Mouse (Mus musculus) ES-Bruce4 (cell line): ENCODE results near the gene Ppard. TPM values are rescaled to one million over a fixed set of nuclear protein-coding genes. Genes with fewer than 3 reads are reported as not detected.

Experiments used
- H3K27ac ChIP-seq: 2 replicates; pipeline ENCODE4 v1.5.1; 2012; ENCODE audit warnings: low read length, inconsistent platforms; ENCODE audit not compliant: insufficient read depth
- H3K27me3 ChIP-seq: 2 replicates; pipeline ENCODE4 v1.6.1; 2012; ENCODE audit warnings: mild to moderate bottlenecking, low read length, inconsistent platforms; ENCODE audit not compliant: control insufficient read depth, poor library complexity, insufficient read depth, severe bottlenecking
- H3K36me3 ChIP-seq: 2 replicates; pipeline ENCODE4 v1.6.1; 2012; ENCODE audit warnings: inconsistent platforms, mild to moderate bottlenecking, low read length, moderate library complexity; ENCODE audit not compliant: control insufficient read depth, poor library complexity, insufficient read depth, severe bottlenecking
- H3K4me1 ChIP-seq: one replicate; pipeline ENCODE4 v1.8.1; 2011; ENCODE audit warnings: low read length; ENCODE audit not compliant: control insufficient read depth, insufficient read depth
- H3K4me3 ChIP-seq: 2 replicates; pipeline ENCODE4 v1.5.1; 2011; ENCODE audit warnings: low read depth, mild to moderate bottlenecking, low read length
- H3K9ac ChIP-seq: 2 replicates; pipeline ENCODE4 v1.6.1; 2012; ENCODE audit warnings: low read depth, mild to moderate bottlenecking, inconsistent platforms; ENCODE audit not compliant: poor library complexity, severe bottlenecking
- H3K9me3 ChIP-seq: replicated peaks from 2 replicates; pipeline ENCODE4 v1.6.1; 2012; ENCODE audit warnings: mild to moderate bottlenecking, low read length, inconsistent platforms; ENCODE audit not compliant: control insufficient read depth, poor library complexity, insufficient read depth, severe bottlenecking
- CTCF ChIP-seq: IDR thresholded peaks from one replicate; pipeline ENCODE4 v1.8.1; 2011; ENCODE audit warnings: low read depth, low read length
- EP300 ChIP-seq: IDR thresholded peaks from 2 replicates; pipeline ENCODE4 v1.6.1; 2011; ENCODE audit warnings: low read depth, low read length; ENCODE audit not compliant: insufficient read depth
- POLR2A ChIP-seq: IDR thresholded peaks from one replicate; pipeline ENCODE4 v1.8.1; 2011; ENCODE audit warnings: low read length; ENCODE audit not compliant: insufficient read depth
- polyA plus RNA-seq: library from polyadenylated mRNA; stranded (reverse); fragments of >200 nt; gene quantifications from 2 replicates; pipeline ENCODE4 v1.2.4, GENCODE M21; 2011; ENCODE audit warnings: low read depth; ENCODE audit not compliant: missing spikeins, insufficient read depth, insufficient read length

The Ppard gene
- polyA plus RNA-seq, 1 experiment = 24.0 TPM

DNA sequence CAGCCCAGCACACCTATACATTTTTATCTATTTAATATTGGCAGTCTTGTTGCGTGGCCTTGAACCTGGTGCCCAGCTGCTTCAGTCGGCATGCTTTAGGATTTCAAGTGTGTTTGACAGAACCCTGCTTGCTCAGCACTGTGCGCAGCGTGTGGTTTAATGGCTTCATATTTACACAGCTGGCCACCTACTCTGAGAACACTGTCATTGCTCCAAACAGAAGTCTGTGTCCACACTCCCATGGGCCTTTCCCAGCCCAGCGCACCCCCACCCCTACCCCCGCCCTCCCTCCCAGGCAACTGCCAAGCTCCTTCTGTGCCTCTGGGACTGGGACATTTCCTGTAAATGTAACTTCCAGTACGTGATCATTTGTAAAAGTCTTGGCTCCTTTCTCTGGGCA lies 20.7 kb downstream of the Ppard start:
- H3K9ac ChIP-seq = no peak overlapping the region
- H3K27ac ChIP-seq = no peak overlapping the region
- no peaks in the 10 kb centered on the region for H3K27me3 ChIP-seq
- no peaks in the 10 kb centered on the region for H3K36me3 ChIP-seq
- TF ChIP-seq POLR2A = no peak
- TF ChIP-seq CTCF = no peak
- no peak for TF ChIP-seq EP300
- no peak overlapping the region for H3K4me3 ChIP-seq
- peaks cover 4% of the 10 kb centered on the region for H3K4me1 ChIP-seq
- H3K9me3 ChIP-seq = no peaks in the 10 kb centered on the region

DNA sequence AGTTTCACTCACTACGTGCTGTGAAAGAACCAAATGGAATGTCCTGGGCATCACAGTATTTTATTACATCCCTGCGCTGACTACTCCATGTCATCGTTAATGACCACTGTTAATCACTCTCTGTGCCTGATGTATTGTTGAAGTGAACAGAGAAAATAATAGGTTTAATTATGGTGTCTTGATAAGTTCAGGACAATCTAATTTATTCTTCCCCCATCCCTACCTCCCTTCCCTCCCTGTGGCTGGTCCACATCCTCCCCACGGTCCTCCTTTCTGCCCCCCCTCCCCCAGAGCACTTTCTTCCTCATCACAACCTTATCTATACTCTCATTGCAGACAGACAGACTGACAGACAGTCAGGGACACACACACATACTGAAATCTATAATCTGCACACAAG lies 22.3 kb downstream of the Ppard start:
- Histone ChIP-seq H3K9ac (no peak overlapping the region), H3K4me1 (peaks cover 4% of the 10 kb centered on the region), H3K9me3 (no peaks in the 10 kb centered on the region), H3K36me3 (no peaks in the 10 kb centered on the region), H3K27me3 (no peaks in the 10 kb centered on the region), H3K4me3 (no peak overlapping the region), H3K27ac (no peak overlapping the region)
- no peak for TF ChIP-seq POLR2A
- no peak for TF ChIP-seq CTCF
- TF ChIP-seq EP300 = no peak

DNA sequence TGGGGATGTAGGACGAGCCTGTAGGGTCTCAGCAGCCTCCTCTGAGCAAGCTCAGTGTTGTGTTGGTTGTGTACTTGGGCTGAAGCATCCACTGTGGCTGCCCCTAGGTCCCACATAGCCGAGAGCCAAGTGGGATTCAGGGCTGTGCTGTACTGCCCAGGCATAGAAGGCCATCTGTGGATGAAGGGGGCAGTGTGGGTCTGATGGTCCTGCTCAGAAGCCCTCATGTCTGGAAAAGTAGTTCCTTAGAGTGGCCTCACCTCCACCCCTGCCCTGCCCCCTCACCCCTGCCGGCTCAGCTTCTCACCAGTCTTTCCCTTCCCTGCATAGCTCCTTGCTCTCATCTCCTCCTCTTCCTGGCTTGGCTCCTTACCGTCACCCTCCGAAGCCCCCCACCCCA lies 23.2 kb downstream of the Ppard start:
- Histone ChIP-seq H3K4me1 (peaks cover 4% of the 10 kb centered on the region), H3K36me3 (no peaks in the 10 kb centered on the region), H3K27ac (no peak overlapping the region), H3K27me3 (no peaks in the 10 kb centered on the region), H3K9ac (no peak overlapping the region), H3K4me3 (no peak overlapping the region), H3K9me3 (no peaks in the 10 kb centered on the region)
- TF ChIP-seq POLR2A (no peak), CTCF (no peak), EP300 (no peak)

DNA sequence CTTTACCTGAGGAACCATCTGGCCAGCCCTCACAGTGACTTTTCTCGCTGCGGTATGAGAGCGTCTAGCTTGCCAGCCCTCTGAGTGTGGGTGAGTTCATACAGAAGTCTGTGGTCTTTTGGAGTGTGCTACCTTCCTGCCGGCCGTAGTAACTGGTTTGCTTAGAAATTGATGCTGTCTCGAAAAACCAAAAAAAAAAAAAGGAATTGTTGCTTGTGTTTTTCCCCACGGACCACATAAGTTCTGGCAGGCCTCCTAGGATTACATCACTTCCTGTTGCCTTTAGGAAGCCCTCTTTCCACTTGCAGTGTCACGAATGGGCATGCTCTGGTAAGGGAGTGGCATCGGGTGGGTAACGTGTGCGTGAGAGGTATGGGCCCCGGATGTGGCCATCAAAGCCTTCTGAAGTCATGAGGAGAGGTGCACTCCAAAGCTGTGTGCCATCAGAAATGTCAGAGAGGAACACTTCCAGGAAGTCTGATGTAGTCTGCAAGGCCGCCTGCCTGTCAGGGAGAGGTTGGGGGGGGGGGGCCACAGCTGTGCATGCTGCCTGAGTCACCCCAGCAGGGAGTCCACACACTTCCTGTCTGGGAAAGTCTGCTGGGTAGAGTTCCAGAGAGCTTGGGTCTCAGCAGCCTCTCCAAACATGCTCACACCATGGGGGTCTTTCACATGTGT lies 24.3 kb downstream of the Ppard start:
- Histone ChIP-seq H3K36me3 (no peaks in the 10 kb centered on the region), H3K4me3 (no peak overlapping the region), H3K4me1 (peaks cover 4% of the 10 kb centered on the region), H3K9me3 (no peaks in the 10 kb centered on the region), H3K9ac (no peak overlapping the region), H3K27ac (no peak overlapping the region), H3K27me3 (no peaks in the 10 kb centered on the region)
- no peak for TF ChIP-seq POLR2A
- no peak for TF ChIP-seq EP300
- no peak for TF ChIP-seq CTCF

DNA sequence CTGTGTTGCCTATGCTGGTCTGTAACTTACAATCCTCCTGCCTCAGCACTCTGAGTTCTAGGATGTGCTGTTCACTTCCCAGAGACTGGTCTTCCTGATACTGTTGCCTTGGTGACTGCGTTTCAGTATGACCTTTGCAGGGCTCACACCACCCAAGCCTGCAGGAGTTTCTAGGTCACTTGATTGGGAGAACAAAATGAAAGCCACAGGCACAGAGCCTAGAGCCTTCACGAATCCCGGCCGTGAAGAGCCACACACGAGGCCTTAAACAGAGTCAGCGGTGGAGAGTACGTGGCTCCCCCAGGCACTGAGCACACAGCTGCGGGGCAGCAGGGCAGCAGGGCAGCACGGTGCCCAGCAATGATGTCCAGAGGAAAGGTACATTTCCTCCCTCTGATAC lies 25.8 kb downstream of the Ppard start:
- H3K9ac ChIP-seq = no peak overlapping the region
- H3K27me3 ChIP-seq = no peaks in the 10 kb centered on the region
- peaks cover 5% of the 10 kb centered on the region for H3K4me1 ChIP-seq
- no peak overlapping the region for H3K4me3 ChIP-seq
- TF ChIP-seq CTCF = no peak
- TF ChIP-seq POLR2A = no peak
- TF ChIP-seq EP300 = no peak
- H3K27ac ChIP-seq = no peak overlapping the region
- no peaks in the 10 kb centered on the region for H3K36me3 ChIP-seq
- no peaks in the 10 kb centered on the region for H3K9me3 ChIP-seq

DNA sequence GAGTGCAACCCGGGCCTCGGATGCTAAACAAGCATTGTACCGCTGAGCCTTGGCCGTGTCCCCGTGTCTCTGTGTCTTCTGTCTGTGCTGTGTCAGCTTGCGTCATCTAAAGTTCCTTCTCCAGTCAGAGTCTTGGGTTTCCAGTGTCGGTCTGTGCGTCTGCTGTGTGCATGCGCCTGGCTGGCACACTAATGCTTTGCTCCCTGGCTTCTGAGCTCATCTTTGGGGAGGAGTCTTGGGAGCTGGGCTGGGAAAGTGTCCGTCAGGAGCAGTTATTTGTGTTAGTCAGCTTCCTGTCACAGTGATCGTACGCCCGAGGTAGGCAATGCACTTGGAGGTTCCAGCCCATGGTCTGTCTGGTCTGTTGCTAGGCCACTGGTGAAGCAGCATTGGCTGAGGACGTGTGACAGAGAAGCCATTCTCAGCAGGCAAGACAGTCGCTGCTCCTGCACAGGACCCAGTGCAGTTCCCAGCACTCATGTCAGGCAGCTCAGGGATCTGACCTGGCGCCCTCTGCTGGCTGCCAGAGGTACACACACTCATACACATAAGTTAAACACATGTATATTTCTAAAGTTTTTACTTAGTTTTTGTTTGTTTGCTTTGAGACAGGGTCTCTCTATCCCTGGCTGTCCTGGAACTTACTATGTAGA lies 27.5 kb downstream of the Ppard start:
- Histone ChIP-seq H3K9ac (no peak overlapping the region), H3K27me3 (no peaks in the 10 kb centered on the region), H3K36me3 (no peaks in the 10 kb centered on the region), H3K27ac (no peak overlapping the region), H3K4me3 (peak overlapping the region; percentile 1), H3K4me1 (peaks cover 12% of the 10 kb centered on the region), H3K9me3 (no peaks in the 10 kb centered on the region)
- TF ChIP-seq CTCF = peak; percentile 93
- TF ChIP-seq POLR2A = no peak
- no peak; the same call in 1 of the 2 replicates for TF ChIP-seq EP300
